In genomic region chr3:56067849-56068248, GRCm38 (mm10) we compare ENCODE assay signal across 9 mouse cellular contexts.
A peak's percentile ranks its signal among the peaks of the same experiment; 100 is the strongest.
DNase-seq lines count a peak whose midpoint lies in the region; ATAC-seq and TF ChIP-seq lines count a peak whose summit lies in the region.
"Had no signal": no experiment of that assay in that cellular context is flagged by ENCODE, and none has a peak within 500 bp of the region (broad histone marks: within the 10 kb centered on the region; RNA-seq: fewer than 3 reads in every experiment).

No protein-coding gene starts in this region.

- H3K9me3 ChIP-seq in heart, embryonic 11.5 days (replicated peaks; ENCODE audit: control insufficient read depth, low read length): no peaks in the 10 kb centered on the region
- H3K9me3 ChIP-seq in lung, postnatal 0 days (ENCODE audit: low read length): no peaks in the 10 kb centered on the region
- H3K9me3 ChIP-seq: midbrain, embryonic 12.5 days had no signal

- no peak overlapping the region for H3K4me2 ChIP-seq in heart, embryonic 11.5 days
- H3K4me2 ChIP-seq in lung, postnatal 0 days (replicated peaks; ENCODE audit: low read depth, low read length): no peak overlapping the region
- H3K4me2 ChIP-seq: midbrain, embryonic 12.5 days had no signal

- H3K9ac ChIP-seq in heart, embryonic 11.5 days (ENCODE audit: low read depth, low read length): no peak overlapping the region
- no peak overlapping the region for H3K9ac ChIP-seq in lung, postnatal 0 days (replicated peaks; ENCODE audit: low read depth)
- H3K9ac ChIP-seq: midbrain, embryonic 12.5 days had no signal

- ATAC-seq in heart, embryonic 11.5 days (replicated peaks; ENCODE audit: insufficient number of reproducible peaks, low FRiP score, low TSS enrichment): no peak
- peak; percentile 87 for ATAC-seq in lung, postnatal 0 days

- no peak overlapping the region for H3K4me3 ChIP-seq in heart, embryonic 11.5 days (ENCODE audit: low read depth, low read length)
- H3K4me3 ChIP-seq in lung, postnatal 0 days (ENCODE audit: low read depth, low read length): no peak overlapping the region
- H3K4me3 ChIP-seq: midbrain, embryonic 12.5 days had no signal

- 82% methylated on average over 6 of the region's 6 CpGs for WGBS in heart, embryonic 11.5 days (ENCODE audit: insufficient replicate concordance)
- 34% methylated on average over 6 of the region's 6 CpGs for WGBS in lung, postnatal 0 days

- H3K27me3 ChIP-seq in heart, embryonic 11.5 days (ENCODE audit: control insufficient read depth, insufficient read depth, low read length): no peaks in the 10 kb centered on the region
- no peaks in the 10 kb centered on the region for H3K27me3 ChIP-seq in lung, postnatal 0 days (replicated peaks; ENCODE audit: insufficient read depth, low read length)
- H3K27me3 ChIP-seq: midbrain, embryonic 12.5 days had no signal

- intact Hi-C loops in heart, postnatal 10 days (cut with DNase I): no loop called here

- no peak for TF ChIP-seq CTCF in lung, postnatal 0 days (IDR thresholded peaks at IDR 0.05)

- no peak overlapping the region for H3K27ac ChIP-seq in heart, embryonic 11.5 days (ENCODE audit: low read depth, low read length)
- H3K27ac ChIP-seq in lung, postnatal 0 days (ENCODE audit: low read length): no peak overlapping the region
- H3K27ac ChIP-seq: midbrain, embryonic 12.5 days had no signal

- no peak for TF ChIP-seq EP300 in lung, postnatal 0 days (IDR thresholded peaks at IDR 0.05)

- H3K36me3 ChIP-seq in heart, embryonic 11.5 days (ENCODE audit: control insufficient read depth, insufficient read depth, low read length): no peaks in the 10 kb centered on the region
- H3K36me3 ChIP-seq in lung, postnatal 0 days (ENCODE audit: insufficient read depth, low read length): no peaks in the 10 kb centered on the region

- peak; percentile 22 to 24 for DNase-seq in heart, postnatal 10 days
- peak; percentile 64 for DNase-seq in NIH3T3 (ENCODE audit: low read depth)
- peak; percentile 59 for DNase-seq in cerebellum, adult 11-12 months
- DNase-seq in lung, postnatal 0 days (ENCODE audit: low spot score): peak; percentile 75
- no peak for DNase-seq in retina, embryonic 14.5 days (ENCODE audit: low spot score)
- no peak for DNase-seq in left cerebral cortex, adult 8-10 months (ENCODE audit: low spot score in 2 of 2)
- DNase-seq in layer of hippocampus, adult 8-10 months (ENCODE audit: low spot score in 2 of 2): no peak

- 0 out of 2 replicates have a peak, but pooled peaks cover 3% of the 10 kb centered on the region for H3K4me1 ChIP-seq in heart, embryonic 11.5 days (ENCODE audit: control insufficient read depth, insufficient read depth, low read length)
- H3K4me1 ChIP-seq in lung, postnatal 0 days (ENCODE audit: insufficient read depth, low read depth, low read length): no peaks in the 10 kb centered on the region; the same call in 1 of the 2 replicates
- H3K4me1 ChIP-seq: midbrain, embryonic 12.5 days had no signal

Comparison
In these comparisons a context has a peak if more than half of its experiments do, and no peak if none do; other contexts are left out.
1. DNase-seq: peak in heart, postnatal 10 days (2 of 2), NIH3T3 (single experiment), cerebellum, adult 11-12 months (single experiment) and lung, postnatal 0 days (single experiment); none in retina, embryonic 14.5 days (single experiment), left cerebral cortex, adult 8-10 months (0 of 2) and layer of hippocampus, adult 8-10 months (0 of 2).